Mouse (Mus musculus) left cerebral cortex, postnatal 4 days (tissue): Measurements from ENCODE around the gene Antxr1. TPM values are rescaled to one million over a fixed set of nuclear protein-coding genes. Genes with fewer than 3 reads are reported as not detected.
A peak's percentile ranks its signal among the peaks of the same experiment; 100 is the strongest.

Experiments
- DNase-seq: peaks from one replicate; pipeline ENCODE4 v3.0.0-alpha.2; 2022
- intact Hi-C: fragments of 180-260 bp; cut with DNase I; formaldehyde crosslinking; loops from one replicate; pipeline ENCODE4 v1.15.1; 2025
- total RNA-seq, 2 experiments: library from RNA; stranded (reverse); gene quantifications; 2 replicates each; pipeline ENCODE4 v1.2.3; 2021

Gene Antxr1
- total RNA-seq, 2 experiments from 2014 or later, result 20.9 to 28.4 TPM

- no peak for DNase-seq
- intact Hi-C loops, result no loop called here
Observed at GRCm38 (mm10) chr6:87150471-87150870, 185.2 kb downstream of the Antxr1 start.

GRCm38 (mm10) chr6:87147921-87148320 is 187.7 kb downstream of the Antxr1 start:
- no peak for DNase-seq
- intact Hi-C loops, result no loop called here

GRCm38 (mm10) chr6:87143594-87143993 is 192.0 kb downstream of the Antxr1 start:
- DNase-seq, result no peak
- intact Hi-C loops, result no loop called here

GRCm38 (mm10) chr6:87142239-87142638 is 193.4 kb downstream of the Antxr1 start:
- no peak for DNase-seq
- intact Hi-C loops, result no loop called here

GRCm38 (mm10) chr6:87139796-87140553 is 195.6 kb downstream of the Antxr1 start:
- DNase-seq, result no peak
- intact Hi-C loops, result no loop called here

- intact Hi-C loops, result no loop called here
- no peak for DNase-seq
Observed at GRCm38 (mm10) chr6:87138479-87138878, 197.1 kb downstream of the Antxr1 start.

GRCm38 (mm10) chr6:87133966-87134546 is 201.6 kb downstream of the Antxr1 start:
- intact Hi-C loops, result no loop called here
- DNase-seq, result no peak

GRCm38 (mm10) chr6:87133520-87133919 is 202.1 kb downstream of the Antxr1 start:
- DNase-seq, result peak; percentile 66

GRCm38 (mm10) chr6:87131078-87131477 is 204.5 kb downstream of the Antxr1 start:
- intact Hi-C loops, result no loop called here
- no peak for DNase-seq

More at GRCm38 (mm10) chr6:87133520-87133919, 202.1 kb downstream of the Antxr1 start:
- intact Hi-C loops, result no loop called here

GRCm38 (mm10) chr6:87130628-87131027 is 205.0 kb downstream of the Antxr1 start:
- intact Hi-C loops, result no loop called here
- no peak for DNase-seq

- intact Hi-C loops, result no loop called here
- no peak for DNase-seq
Observed at GRCm38 (mm10) chr6:87129861-87130260, 205.8 kb downstream of the Antxr1 start.

GRCm38 (mm10) chr6:87127049-87127753 is 208.4 kb downstream of the Antxr1 start:
- intact Hi-C loops, result no loop called here
- DNase-seq, result no peak

- no peak for DNase-seq
- intact Hi-C loops, result no loop called here
Observed at GRCm38 (mm10) chr6:87123973-87124372, 211.6 kb downstream of the Antxr1 start.

GRCm38 (mm10) chr6:87123406-87123805 is 212.2 kb downstream of the Antxr1 start:
- intact Hi-C loops, result no loop called here
- DNase-seq, result no peak

- intact Hi-C loops, result no loop called here
- no peak for DNase-seq
Observed at GRCm38 (mm10) chr6:87121961-87122360, 213.7 kb downstream of the Antxr1 start.

GRCm38 (mm10) chr6:87120661-87121060 is 215.0 kb downstream of the Antxr1 start:
- intact Hi-C loops, result no loop called here
- DNase-seq, result no peak

- no peak for DNase-seq
- intact Hi-C loops, result no loop called here
Observed at GRCm38 (mm10) chr6:87119975-87120374, 215.6 kb downstream of the Antxr1 start.

- DNase-seq, result no peak
- intact Hi-C loops, result no loop called here
Observed at GRCm38 (mm10) chr6:87119066-87119837, 216.4 kb downstream of the Antxr1 start.

GRCm38 (mm10) chr6:87116596-87116995 is 219.0 kb downstream of the Antxr1 start:
- intact Hi-C loops, result no loop called here

GRCm38 (mm10) chr6:87115981-87116380 is 219.6 kb downstream of the Antxr1 start:
- DNase-seq, result peak; percentile 57
- intact Hi-C loops, result no loop called here

More at GRCm38 (mm10) chr6:87116596-87116995, 219.0 kb downstream of the Antxr1 start:
- DNase-seq, result no peak

GRCm38 (mm10) chr6:87112125-87112524 is 223.5 kb downstream of the Antxr1 start:
- DNase-seq, result no peak

More at GRCm38 (mm10) chr6:87112125-87112524, 223.5 kb downstream of the Antxr1 start:
- intact Hi-C loops, result no loop called here
